Comparison of ENCODE assay signal across 35 mouse cellular contexts in the genomic region with DNA sequence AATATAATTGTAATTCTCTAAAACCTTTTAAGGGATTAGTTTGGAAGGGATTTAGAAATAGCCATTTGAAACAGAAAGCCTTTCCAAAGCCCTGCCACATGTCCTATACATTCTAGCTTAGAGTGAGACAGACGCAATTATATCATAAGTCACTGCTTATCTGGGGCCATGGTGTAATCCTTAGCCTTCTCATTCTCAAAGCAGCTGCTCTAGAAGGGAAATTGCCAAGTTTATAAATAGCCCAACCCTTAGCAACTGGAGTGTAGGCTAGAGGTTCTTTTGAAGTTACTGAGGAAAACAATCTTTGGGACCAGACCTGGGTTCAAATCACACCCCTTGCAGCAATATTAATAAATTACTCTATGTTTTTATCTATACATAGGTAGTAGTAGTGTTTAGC. TPM values are rescaled to one million over a fixed set of nuclear protein-coding genes. Genes with fewer than 3 reads are reported as not detected.
DNase-seq lines count a peak whose midpoint lies in the region; ATAC-seq lines count a peak whose summit lies in the region.
"Had no signal": no experiment of that assay in that cellular context is flagged by ENCODE, and none has a peak within 500 bp of the region (broad histone marks: within the 10 kb centered on the region; RNA-seq: fewer than 3 reads in every experiment).

No protein-coding gene starts in this region.

- no peak overlapping the region for H3K4me2 ChIP-seq in heart, embryonic 12.5 days
- H3K4me2 ChIP-seq: forebrain, embryonic 13.5 days; heart, embryonic 11.5 days; limb, embryonic 12.5 days; liver, embryonic 15.5 days; lung, embryonic 15.5 days; midbrain, embryonic 13.5 days had no signal

- H3K4me3 ChIP-seq in heart, embryonic 12.5 days: no peak overlapping the region
- H3K4me3 ChIP-seq: forebrain, embryonic 13.5 days; layer of hippocampus, adult 2 months; left cerebral cortex, adult 2 months; limb, embryonic 12.5 days; liver, embryonic 15.5 days; lung, embryonic 15.5 days; midbrain, embryonic 13.5 days had no signal

- 25% methylated on average over 1 of the region's 1 CpGs for WGBS in heart, embryonic 12.5 days

- H3K4me1 ChIP-seq in heart, embryonic 12.5 days (replicated peaks): peaks cover 3% of the 10 kb centered on the region; the same call in 1 of the 2 replicates
- H3K4me1 ChIP-seq: forebrain, embryonic 13.5 days; limb, embryonic 12.5 days; lung, embryonic 15.5 days; midbrain, embryonic 13.5 days had no signal

- H3K36me3 ChIP-seq in heart, embryonic 12.5 days: no peaks in the 10 kb centered on the region
- H3K36me3 ChIP-seq: limb, embryonic 12.5 days; liver, embryonic 15.5 days; lung, embryonic 15.5 days had no signal

- ATAC-seq in heart, embryonic 12.5 days (ENCODE audit: insufficient number of reproducible peaks, low FRiP score): no peak
- ATAC-seq: forebrain, embryonic 13.5 days; hindbrain, embryonic 16.5 days; midbrain, embryonic 13.5 days had no signal

- no peaks in the 10 kb centered on the region for H3K27me3 ChIP-seq in heart, embryonic 12.5 days (replicated peaks)
- H3K27me3 ChIP-seq: CH12.LX; forebrain, embryonic 13.5 days; limb, embryonic 12.5 days; liver, embryonic 15.5 days; lung, embryonic 15.5 days; midbrain, embryonic 13.5 days had no signal

- DNase-seq in heart, adult 18-20 months: peak; percentile 4 to 8
- DNase-seq in 3T3-L1 (ENCODE audit: low read depth, low spot score) (peak; percentile 21), NIH3T3 (ENCODE audit: low read depth) (peak; percentile 40)
- peak; percentile 63 for DNase-seq in retina, postnatal 1 day
- no peak for DNase-seq in adrenal gland, adult 2 months
- DNase-seq: adrenal gland, postnatal 25 days; cerebellum, adult 2 months; cerebellum, postnatal 14 days; kidney, adult 18-20 months; kidney, postnatal 36 days; right cerebral cortex, adult 18-20 months had no signal

- H3K9me3 ChIP-seq in heart, embryonic 12.5 days (replicated peaks): no peaks in the 10 kb centered on the region
- H3K9me3 ChIP-seq: forebrain, embryonic 13.5 days; limb, embryonic 12.5 days; liver, embryonic 15.5 days; lung, embryonic 15.5 days; midbrain, embryonic 13.5 days had no signal

- H3K27ac ChIP-seq in heart, embryonic 12.5 days (ENCODE audit: poor library complexity, severe bottlenecking): no peak overlapping the region
- H3K27ac ChIP-seq: forebrain, embryonic 13.5 days; layer of hippocampus, adult 2 months; left cerebral cortex, adult 2 months; limb, embryonic 12.5 days; liver, embryonic 15.5 days; lung, embryonic 15.5 days; macrophage; midbrain, embryonic 13.5 days had no signal

- H3K9ac ChIP-seq in heart, embryonic 12.5 days: no peak overlapping the region
- H3K9ac ChIP-seq: forebrain, embryonic 13.5 days; limb, embryonic 12.5 days; liver, embryonic 15.5 days; lung, embryonic 15.5 days; midbrain, embryonic 13.5 days had no signal

RNA-seq across cellular contexts. Expression of a gene that starts 55.2 kb away (rescaled TPM):
- total RNA-seq in heart, adult 18-20 months (2021): not detected
- polyA plus RNA-seq in heart, embryonic 12.5 days (2016; fragmentation: Nextera tagmentation; extraction: Ambion mirVana): not detected in 2 replicates
- not detected for total RNA-seq in adrenal gland, adult 2 months (2021)
- not detected in 2 replicates for polyA plus RNA-seq in adrenal gland, adult 2 months (2012; rRNA removed)
- total RNA-seq: adrenal gland, postnatal 25 days; CH12.LX; ES-E14; heart, postnatal 10 days; layer of hippocampus, adult 2 months; layer of hippocampus, postnatal 14 days; left cerebral cortex, adult 2 months; left cerebral cortex, postnatal 25 days; liver, adult 2 months; megakaryocyte-erythroid progenitor cell, adult 5-6 weeks had no signal
- polyA plus RNA-seq: C2C12; forebrain, embryonic 13.5 days; heart, embryonic 11.5 days; hindbrain, embryonic 11.5 days; hindbrain, embryonic 16.5 days; intestine, embryonic 14.5 days; kidney, embryonic 16.5 days; limb, embryonic 12.5 days; liver, adult 2 months; liver, embryonic 15.5 days; lung, embryonic 15.5 days; macrophage; midbrain, embryonic 13.5 days; neural tube, embryonic 14.5 days; spleen, adult 2 months had no signal
